Mouse (Mus musculus): Measurements from ENCODE around the gene Lsm11.

GRCm38 (mm10) chr11:45881683-45882068, 63.1 kb downstream of the Lsm11 start:
- TF ChIP-seq CTCF (IDR thresholded peaks at IDR 0.05) (no peak), POLR2A (IDR thresholded peaks at IDR 0.05; ENCODE audit: insufficient read depth, low read depth, low read length) (no peak), EP300 (IDR thresholded peaks at IDR 0.05; ENCODE audit: insufficient read depth, low read depth, low read length) (no peak)

Measured in heart, adult 2 months (tissue).